Mouse (Mus musculus): ENCODE results near the gene Mvb12b. TPM values are rescaled to one million over a fixed set of nuclear protein-coding genes. Genes with fewer than 3 reads are reported as not detected.

The Mvb12b gene
- total RNA-seq, 1 experiment = 5.0 TPM

DNA sequence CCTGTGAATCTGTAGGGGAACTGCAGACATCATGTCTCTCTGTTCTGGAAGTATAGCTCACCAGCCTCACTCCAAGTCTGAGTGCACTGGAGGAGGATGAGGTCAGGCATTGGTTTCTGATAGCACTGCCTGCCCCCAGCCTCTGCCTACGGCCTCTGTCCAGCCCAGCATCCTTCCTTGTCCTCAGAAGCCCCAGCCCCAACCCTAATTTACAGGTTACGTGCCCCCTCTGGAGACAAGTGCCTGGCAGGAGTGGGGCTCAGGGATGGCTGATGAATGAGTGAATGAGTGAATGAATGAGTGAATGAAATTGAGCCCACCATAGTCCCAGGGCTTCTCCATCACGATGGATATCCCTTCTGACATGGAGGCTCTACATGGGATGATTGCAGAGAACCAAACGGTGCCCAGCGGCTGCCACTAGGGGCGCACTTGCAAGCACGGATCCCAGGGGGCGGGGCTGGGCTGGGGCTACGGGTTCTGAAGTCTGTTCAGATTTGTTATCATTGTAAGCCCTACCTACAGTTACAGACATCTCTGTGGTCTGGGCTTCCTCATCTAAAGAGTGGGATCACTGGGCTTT, 197.8 kb downstream of the Mvb12b start:
- in situ Hi-C loops (cut with MboI; ENCODE audit: low sequenced_read_pairs in 2 of 2, unreplicated experiment in 2 of 2) = no loop called here
- no peak for TF ChIP-seq HCFC1 (IDR thresholded peaks at IDR 0.05; ENCODE audit: borderline replicate concordance, insufficient read depth, low read length)
- no peak for TF ChIP-seq ZC3H11A (IDR thresholded peaks at IDR 0.05; ENCODE audit: borderline replicate concordance, low read depth, low read length)
- TF ChIP-seq MAFK (IDR thresholded peaks at IDR 0.05; ENCODE audit: insufficient read depth, low read depth, low read length) = no peak
- no peak for TF ChIP-seq ZNF384 (IDR thresholded peaks at IDR 0.05; ENCODE audit: low read depth, low read length)
- no peak for TF ChIP-seq CHD2 (IDR thresholded peaks at IDR 0.05; ENCODE audit: low read depth, low read length)
- no peak overlapping the region for H3K9ac ChIP-seq (ENCODE audit: insufficient read depth, low read depth, low read length, poor library complexity, severe bottlenecking)
- H3K9me3 ChIP-seq (ENCODE audit: control insufficient read depth, insufficient read depth, low read depth, low read length) = no peaks in the 10 kb centered on the region
- DNase-seq (ENCODE audit: low read depth, low spot score) = peak; percentile 66
- no peaks in the 10 kb centered on the region for H3K36me3 ChIP-seq (ENCODE audit: control insufficient read depth, insufficient read depth, low read length, poor library complexity, severe bottlenecking)
- no peak overlapping the region for H3K4me3 ChIP-seq (ENCODE audit: insufficient read depth in 1 of 2, low read depth in 1 of 2, low read length in 2 of 2, poor library complexity in 1 of 2, severe bottlenecking in 1 of 2)
- peaks cover 0 to 3% of the 10 kb centered on the region in 2 experiments; a peak in 1 of 4 replicates for H3K4me1 ChIP-seq (ENCODE audit: control insufficient read depth in 2 of 2, insufficient read depth in 2 of 2, low read length in 2 of 2, poor library complexity in 1 of 2)
- H3K27ac ChIP-seq (ENCODE audit: insufficient read depth, low read depth, low read length, poor library complexity, severe bottlenecking) = no peak overlapping the region

DNA sequence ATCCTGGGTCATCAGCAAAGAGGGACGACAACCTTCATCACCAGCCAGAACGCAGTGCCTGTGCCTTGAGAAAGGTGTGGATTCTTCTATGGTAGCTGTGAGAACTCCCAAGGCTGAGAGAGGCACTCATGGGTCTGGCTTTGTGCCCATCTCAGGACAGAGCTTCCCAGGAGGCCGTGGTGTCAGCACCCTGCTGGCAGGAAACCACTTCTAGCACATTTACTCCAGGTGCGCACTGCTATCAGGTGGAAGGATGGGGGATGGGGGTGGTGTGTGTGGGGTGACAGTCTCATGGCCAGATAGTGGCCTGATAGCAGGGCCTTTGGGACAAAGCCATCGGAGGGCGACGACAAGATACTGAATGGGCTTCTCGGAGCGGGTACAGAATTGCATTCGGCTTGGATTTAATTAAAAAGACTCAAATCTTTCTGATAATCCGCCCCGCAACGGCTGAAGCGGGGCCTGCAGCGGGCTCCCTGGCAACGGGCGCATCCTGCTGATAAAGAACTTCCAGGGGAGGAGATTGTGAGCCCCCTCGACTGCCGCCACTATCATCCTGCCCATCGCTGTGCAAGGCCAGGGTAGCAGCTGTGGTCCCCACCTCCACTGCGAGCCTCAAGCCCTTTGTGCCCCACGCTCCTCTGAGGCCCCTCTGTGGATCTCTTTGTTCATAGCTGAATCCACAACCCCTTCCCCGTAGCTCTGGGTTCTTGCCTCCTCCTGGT, 198.4 kb downstream of the Mvb12b start:
- Histone ChIP-seq H3K9ac (ENCODE audit: insufficient read depth, low read depth, low read length, poor library complexity, severe bottlenecking) (no peak overlapping the region), H3K9me3 (ENCODE audit: control insufficient read depth, insufficient read depth, low read depth, low read length) (no peaks in the 10 kb centered on the region), H3K27ac (ENCODE audit: insufficient read depth, low read depth, low read length, poor library complexity, severe bottlenecking) (no peak overlapping the region), H3K36me3 (ENCODE audit: control insufficient read depth, insufficient read depth, low read length, poor library complexity, severe bottlenecking) (no peaks in the 10 kb centered on the region), H3K4me3 (ENCODE audit: insufficient read depth in 1 of 2, low read depth in 1 of 2, low read length in 2 of 2, poor library complexity in 1 of 2, severe bottlenecking in 1 of 2) (peak overlapping the region; percentile 7 to 22; a peak in 2 of 4 replicates), H3K4me1 (ENCODE audit: control insufficient read depth in 2 of 2, insufficient read depth in 2 of 2, low read length in 2 of 2, poor library complexity in 1 of 2) (peaks cover 0 to 3% of the 10 kb centered on the region in 2 experiments; a peak in 1 of 4 replicates)
- in situ Hi-C loops (cut with MboI; ENCODE audit: low sequenced_read_pairs in 2 of 2, unreplicated experiment in 2 of 2) = no loop called here
- TF ChIP-seq ZNF384 (IDR thresholded peaks at IDR 0.05; ENCODE audit: low read depth, low read length) (no peak), CHD2 (IDR thresholded peaks at IDR 0.05; ENCODE audit: low read depth, low read length) (no peak), HCFC1 (IDR thresholded peaks at IDR 0.05; ENCODE audit: borderline replicate concordance, insufficient read depth, low read length) (no peak), MAFK (IDR thresholded peaks at IDR 0.05; ENCODE audit: insufficient read depth, low read depth, low read length) (no peak), ZC3H11A (IDR thresholded peaks at IDR 0.05; ENCODE audit: borderline replicate concordance, low read depth, low read length) (no peak)
- DNase-seq (ENCODE audit: low read depth, low spot score) = no peak

DNA sequence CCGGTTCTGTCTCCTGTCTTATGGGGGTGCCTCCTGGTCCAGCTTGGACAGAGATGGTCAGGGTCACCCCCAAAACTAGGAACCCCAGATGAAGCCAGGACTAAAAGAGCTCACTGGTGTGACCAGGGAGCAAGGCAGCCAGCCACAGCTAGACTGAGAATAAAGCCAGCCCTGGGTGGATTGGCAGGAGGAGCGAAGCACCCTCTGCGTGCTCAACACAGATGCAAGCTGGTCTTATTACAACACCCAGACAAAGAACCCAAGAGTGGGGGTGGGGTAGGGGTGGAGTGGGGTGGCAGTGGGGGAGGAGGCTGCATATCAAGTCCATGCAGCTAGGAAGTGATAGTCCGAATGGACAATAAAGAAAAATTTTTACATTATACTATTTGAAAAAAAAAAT, 204.2 kb downstream of the Mvb12b start:
- TF ChIP-seq ZC3H11A (IDR thresholded peaks at IDR 0.05; ENCODE audit: borderline replicate concordance, low read depth, low read length) (no peak), CHD2 (IDR thresholded peaks at IDR 0.05; ENCODE audit: low read depth, low read length) (no peak), HCFC1 (IDR thresholded peaks at IDR 0.05; ENCODE audit: borderline replicate concordance, insufficient read depth, low read length) (no peak)
- H3K9ac ChIP-seq (ENCODE audit: insufficient read depth, low read depth, low read length, poor library complexity, severe bottlenecking) = no peak overlapping the region
- DNase-seq (ENCODE audit: low read depth, low spot score) = no peak
- no peaks in the 10 kb centered on the region for H3K4me1 ChIP-seq (ENCODE audit: control insufficient read depth in 2 of 2, insufficient read depth in 2 of 2, low read length in 2 of 2, poor library complexity in 1 of 2)
- H3K9me3 ChIP-seq (ENCODE audit: control insufficient read depth, insufficient read depth, low read depth, low read length) = no peaks in the 10 kb centered on the region
- H3K27ac ChIP-seq (ENCODE audit: insufficient read depth, low read depth, low read length, poor library complexity, severe bottlenecking) = no peak overlapping the region
- in situ Hi-C loops (cut with MboI; ENCODE audit: low sequenced_read_pairs in 2 of 2, unreplicated experiment in 2 of 2) = no loop called here
- H3K36me3 ChIP-seq (ENCODE audit: control insufficient read depth, insufficient read depth, low read length, poor library complexity, severe bottlenecking) = no peaks in the 10 kb centered on the region
- H3K4me3 ChIP-seq (ENCODE audit: insufficient read depth in 1 of 2, low read depth in 1 of 2, low read length in 2 of 2, poor library complexity in 1 of 2, severe bottlenecking in 1 of 2) = no peak overlapping the region

GRCm38 (mm10) chr2:33683095-33683494, 204.7 kb downstream of the Mvb12b start:
- no peak for DNase-seq (ENCODE audit: low read depth, low spot score)
- Histone ChIP-seq H3K9ac (ENCODE audit: insufficient read depth, low read depth, low read length, poor library complexity, severe bottlenecking) (no peak overlapping the region), H3K4me3 (ENCODE audit: insufficient read depth in 1 of 2, low read depth in 1 of 2, low read length in 2 of 2, poor library complexity in 1 of 2, severe bottlenecking in 1 of 2) (no peak overlapping the region), H3K27ac (ENCODE audit: insufficient read depth, low read depth, low read length, poor library complexity, severe bottlenecking) (no peak overlapping the region), H3K36me3 (ENCODE audit: control insufficient read depth, insufficient read depth, low read length, poor library complexity, severe bottlenecking) (no peaks in the 10 kb centered on the region), H3K9me3 (ENCODE audit: control insufficient read depth, insufficient read depth, low read depth, low read length) (no peaks in the 10 kb centered on the region), H3K4me1 (ENCODE audit: control insufficient read depth in 2 of 2, insufficient read depth in 2 of 2, low read length in 2 of 2, poor library complexity in 1 of 2) (no peaks in the 10 kb centered on the region)
- TF ChIP-seq MAFK (IDR thresholded peaks at IDR 0.05; ENCODE audit: insufficient read depth, low read depth, low read length) (no peak), ZNF384 (IDR thresholded peaks at IDR 0.05; ENCODE audit: low read depth, low read length) (no peak), ZC3H11A (IDR thresholded peaks at IDR 0.05; ENCODE audit: borderline replicate concordance, low read depth, low read length) (no peak), CHD2 (IDR thresholded peaks at IDR 0.05; ENCODE audit: low read depth, low read length) (no peak), HCFC1 (IDR thresholded peaks at IDR 0.05; ENCODE audit: borderline replicate concordance, insufficient read depth, low read length) (no peak)
- in situ Hi-C loops (cut with MboI; ENCODE audit: low sequenced_read_pairs in 2 of 2, unreplicated experiment in 2 of 2) = no loop called here
